Mouse (Mus musculus): ENCODE results near the gene Misp.

- TF ChIP-seq POLR2A (IDR thresholded peaks at IDR 0.05; ENCODE audit: borderline replicate concordance, extremely low read depth, low read depth, low read length) (peak; percentile 33; the same call in 1 of the 2 replicates), CTCF (IDR thresholded peaks at IDR 0.05; ENCODE audit: insufficient read depth, low read length) (no peak)
Observed at GRCm38 (mm10) chr10:79802331-79802971, 18.3 kb upstream of the Misp start.
